Mouse (Mus musculus) CH12.LX (cell line): ENCODE results near the gene Rprd1b. TPM values are rescaled to one million over a fixed set of nuclear protein-coding genes. Genes with fewer than 3 reads are reported as not detected.

Experiments used
- DNase-seq: peaks from one replicate; pipeline ENCODE4 v3.0.0-alpha.2; 2013; ENCODE audit errors: extremely low read depth
- H3K27ac ChIP-seq: 2 replicates; pipeline ENCODE4 v1.5.1; 2012; ENCODE audit warnings: low read depth, mild to moderate bottlenecking, control low read depth, moderate library complexity; ENCODE audit not compliant: insufficient read depth
- H3K27me3 ChIP-seq: replicated peaks from 2 replicates; pipeline ENCODE3; 2012; ENCODE audit warnings: inconsistent platforms
- H3K36me3 ChIP-seq, 2 experiments: replicated peaks in 1 of 2; 2 replicates each; pipeline versions ENCODE3 to v1.6.1; 2012; ENCODE audit warnings: inconsistent platforms in 1 of 2, low read length in 1 of 2, mild to moderate bottlenecking in 1 of 2, mixed read lengths in 1 of 2, moderate library complexity in 1 of 2; ENCODE audit not compliant: control insufficient read depth in 1 of 2, insufficient read depth in 1 of 2
- H3K4me1 ChIP-seq, 2 experiments: 2 replicates each; pipeline ENCODE4 v1.6.1; 2012; ENCODE audit warnings: inconsistent platforms in 1 of 2, moderate library complexity in 1 of 2; ENCODE audit not compliant: insufficient read depth in 2 of 2, control insufficient read depth in 1 of 2
- H3K4me2 ChIP-seq: 2 replicates; pipeline ENCODE4 v1.6.1; 2012; ENCODE audit warnings: low read depth, mild to moderate bottlenecking, control low read depth; ENCODE audit not compliant: poor library complexity, insufficient read depth, severe bottlenecking
- H3K4me3 ChIP-seq, 3 experiments: fragments of 150-350 bp in 1 of 3; sonication (generic) in 1 of 3; replicated peaks in 1 of 3; 2 replicates each; pipeline versions ENCODE3 to v1.5.1; 2011 to 2012; ENCODE audit warnings: low read depth in 2 of 3, low read length in 2 of 3, mild to moderate bottlenecking in 2 of 3, moderate library complexity in 2 of 3, control low read depth in 1 of 3, improper control_type of control experiment in 1 of 3, inconsistent platforms in 1 of 3, mixed read lengths in 1 of 3; ENCODE audit not compliant: poor library complexity in 1 of 3
- H3K79me2 ChIP-seq: replicated peaks from 2 replicates; pipeline ENCODE4 v1.6.1; 2012; ENCODE audit warnings: mild to moderate bottlenecking, moderate library complexity; ENCODE audit not compliant: control insufficient read depth, poor library complexity, insufficient read depth, severe bottlenecking; ENCODE audit errors: extremely low read depth
- H3K9ac ChIP-seq: 2 replicates; pipeline ENCODE4 v1.6.1; 2012; ENCODE audit warnings: low read depth, mild to moderate bottlenecking, control low read depth, moderate library complexity; ENCODE audit not compliant: insufficient read depth
- H3K9me3 ChIP-seq: replicated peaks from 2 replicates; pipeline ENCODE3; 2012; ENCODE audit warnings: low read length, inconsistent platforms, mixed read lengths
- BHLHE40 ChIP-seq: IDR thresholded peaks from 2 replicates; pipeline ENCODE4 v1.6.1; 2011; ENCODE audit warnings: mild to moderate bottlenecking, low read depth, low read length, improper control_type of control experiment
- CHD1 ChIP-seq: IDR thresholded peaks from 2 replicates; pipeline ENCODE4 v1.6.1; 2012; ENCODE audit warnings: low read depth, low read length, improper control_type of control experiment, inconsistent platforms
- E2F4 ChIP-seq: IDR thresholded peaks from 2 replicates; pipeline ENCODE4 v1.6.1; 2011; ENCODE audit warnings: low read depth, low read length, improper control_type of control experiment; ENCODE audit not compliant: insufficient replicate concordance
- ELF1 ChIP-seq: IDR thresholded peaks from 2 replicates; pipeline ENCODE4 v1.6.1; 2014; ENCODE audit warnings: low read depth, mild to moderate bottlenecking, inconsistent platforms, low read length, improper control_type of control experiment
- EP300 ChIP-seq: IDR thresholded peaks from 2 replicates; pipeline ENCODE4 v1.6.1; 2011; ENCODE audit warnings: low read length, improper control_type of control experiment
- ETS1 ChIP-seq: conservative IDR thresholded peaks from 2 replicates; pipeline ENCODE4 v1.6.1; 2012; ENCODE audit warnings: low read depth, mild to moderate bottlenecking, inconsistent platforms, low read length, improper control_type of control experiment, moderate library complexity
- GABPA ChIP-seq: IDR thresholded peaks from 2 replicates; pipeline ENCODE4 v1.6.1; 2012; ENCODE audit warnings: low read depth, low read length, improper control_type of control experiment, inconsistent platforms; ENCODE audit not compliant: insufficient replicate concordance
- HCFC1 ChIP-seq: IDR thresholded peaks from 2 replicates; pipeline ENCODE4 v1.6.1; 2012; ENCODE audit warnings: low read depth, mild to moderate bottlenecking, inconsistent platforms, low read length, improper control_type of control experiment
- KAT2A ChIP-seq: IDR thresholded peaks from 2 replicates; pipeline ENCODE4 v1.6.1; 2012; ENCODE audit warnings: low read length, improper control_type of control experiment, inconsistent platforms; ENCODE audit not compliant: insufficient replicate concordance
- MAFK ChIP-seq: IDR thresholded peaks from 2 replicates; pipeline ENCODE4 v1.6.1; 2011; ENCODE audit warnings: low read length, improper control_type of control experiment; ENCODE audit not compliant: insufficient replicate concordance
- MXI1 ChIP-seq: IDR thresholded peaks from 2 replicates; pipeline ENCODE4 v1.6.1; 2011; ENCODE audit warnings: mild to moderate bottlenecking, low read depth, low read length, improper control_type of control experiment
- MYC ChIP-seq: IDR thresholded peaks from 2 replicates; pipeline ENCODE4 v1.6.1; 2011; ENCODE audit warnings: low read depth, mild to moderate bottlenecking, improper control_type of control experiment, low read length
- NELFE ChIP-seq: IDR thresholded peaks from 2 replicates; pipeline ENCODE4 v1.6.1; 2011; ENCODE audit warnings: low read depth, low read length, improper control_type of control experiment
- NRF1 ChIP-seq: IDR thresholded peaks from 2 replicates; pipeline ENCODE4 v1.6.1; 2014; ENCODE audit warnings: low read depth, mild to moderate bottlenecking, inconsistent platforms, low read length, improper control_type of control experiment, moderate library complexity
- POLR2A ChIP-seq: IDR thresholded peaks from 2 replicates; pipeline ENCODE4 v1.6.1; 2011; ENCODE audit warnings: low read depth, mild to moderate bottlenecking, improper control_type of control experiment, low read length
- POLR2AphosphoS2 ChIP-seq: IDR thresholded peaks from 2 replicates; pipeline ENCODE4 v1.6.1; 2011; ENCODE audit warnings: low read depth, low read length, improper control_type of control experiment
- RAD21 ChIP-seq: IDR thresholded peaks from 2 replicates; pipeline ENCODE4 v1.6.1; 2011; ENCODE audit warnings: low read depth, mild to moderate bottlenecking, low read length, improper control_type of control experiment, moderate library complexity
- SIN3A ChIP-seq: IDR thresholded peaks from 2 replicates; pipeline ENCODE4 v1.6.1; 2012; ENCODE audit warnings: low read length, improper control_type of control experiment, inconsistent platforms
- SMC3 ChIP-seq: IDR thresholded peaks from 2 replicates; pipeline ENCODE4 v1.6.1; 2011; ENCODE audit warnings: low read depth, low read length, improper control_type of control experiment
- TBP ChIP-seq: conservative IDR thresholded peaks from 2 replicates; pipeline ENCODE4 v1.6.1; 2011; ENCODE audit warnings: low read depth, low read length, improper control_type of control experiment
- ZKSCAN1 ChIP-seq: IDR thresholded peaks from 2 replicates; pipeline ENCODE4 v1.6.1; 2012; ENCODE audit warnings: low read depth, inconsistent platforms, low read length, improper control_type of control experiment, borderline replicate concordance
- ZNF384 ChIP-seq: IDR thresholded peaks from 2 replicates; pipeline ENCODE4 v1.6.1; 2012; ENCODE audit warnings: low read depth, low read length, improper control_type of control experiment, inconsistent platforms
- dilution Hi-C: fragments of 300-500 bp; cut with MboI; formaldehyde crosslinking; loops from 2 replicates; pipeline ENCODE4 v1.14.3; 2020; ENCODE audit warnings: low sequenced_read_pairs; ENCODE audit not compliant: extremely low pct_unique_long_range_greater_than_20kb, extremely low pct_ligation_motif_present
- in situ Hi-C: fragments of 300-500 bp; cut with MboI; formaldehyde crosslinking; loops from 3 replicates; pipeline ENCODE4 v1.14.3; 2019; ENCODE audit warnings: low sequenced_read_pairs, low pct_ligation_motif_present, low pct_unique_long_range_greater_than_20kb, mixed read lengths
- polyA plus RNA-seq: library from polyadenylated mRNA; unstranded; fragments of >175 nt; gene quantifications from 2 replicates; pipeline ENCODE4 v1.2.1, GENCODE M21; 2012; ENCODE audit warnings: low read depth; ENCODE audit not compliant: insufficient read length
- total RNA-seq, 2 experiments: library from RNA; depleted of rRNA; stranded (reverse); fragments of 300-350 nt in 1 of 2; fragments of >200 nt in 1 of 2; gene quantifications; 2 replicates each; pipeline ENCODE4 v1.2.3; 2012 to 2014

Rprd1b gene
- total and polyA plus RNA-seq, 3 experiments = 11.8 to 33.1 (median 16.4) TPM

- H3K4me3 ChIP-seq = no peak overlapping the region
- peaks cover 3 to 21% of the 10 kb centered on the region in 2 experiments; a peak in 2 of 4 replicates for H3K4me1 ChIP-seq
- dilution Hi-C loops = no loop called here
- no peaks in the 10 kb centered on the region for H3K36me3 ChIP-seq
- peaks cover 75% of the 10 kb centered on the region for H3K27me3 ChIP-seq
- no peak overlapping the region for H3K27ac ChIP-seq
- H3K9ac ChIP-seq = no peak overlapping the region
- H3K4me2 ChIP-seq = no peak overlapping the region
- TF ChIP-seq MXI1 (no peak), POLR2A (no peak), MYC (no peak), NELFE (no peak), KAT2A (no peak), NRF1 (no peak), SIN3A (no peak), RAD21 (no peak), TBP (no peak), EP300 (no peak), ZNF384 (no peak), MAFK (no peak)
- in situ Hi-C loops = no loop called here
- no peaks in the 10 kb centered on the region for H3K9me3 ChIP-seq
- no peak for DNase-seq
- H3K79me2 ChIP-seq = no peaks in the 10 kb centered on the region
These were observed 113.0 kb downstream of the Rprd1b start for GRCm38 (mm10) chr2:158141271-158141670.

GRCm38 (mm10) chr2:158141690-158142440, 113.6 kb downstream of the Rprd1b start:
- no peak overlapping the region for H3K9ac ChIP-seq
- no peak for DNase-seq
- dilution Hi-C loops = no loop called here
- H3K4me3 ChIP-seq = no peak overlapping the region
- in situ Hi-C loops = no loop called here
- no peaks in the 10 kb centered on the region for H3K9me3 ChIP-seq
- peaks cover 75% of the 10 kb centered on the region for H3K27me3 ChIP-seq
- TF ChIP-seq POLR2A (no peak), MXI1 (no peak), CHD1 (no peak), ETS1 (no peak), BHLHE40 (no peak), GABPA (no peak), POLR2AphosphoS2 (no peak), SMC3 (no peak), MYC (no peak), ZKSCAN1 (no peak), ZNF384 (no peak), MAFK (no peak), E2F4 (no peak), HCFC1 (no peak), ELF1 (no peak)
- TF ChIP-seq, all 38 proteins: peak for 0
- Histone ChIP-seq H3K4me2 (no peak overlapping the region), H3K36me3 (no peaks in the 10 kb centered on the region), H3K79me2 (no peaks in the 10 kb centered on the region), H3K4me1 (peaks cover 3 to 16% of the 10 kb centered on the region in 2 experiments; a peak in 2 of 4 replicates), H3K27ac (no peak overlapping the region)
